Mouse (Mus musculus) hindbrain, postnatal 0 days (tissue): ENCODE measurements around the gene Slc15a5. TPM values are rescaled to one million over a fixed set of nuclear protein-coding genes. Genes with fewer than 3 reads are reported as not detected.

Experiments used
- ATAC-seq: fragments of 200-750 bp; cut with Nextera tagmentation; 2 replicates; pipeline ENCODE4 v1.8.0; 2017; ENCODE audit warnings: mild to moderate bottlenecking, moderate TSS enrichment, moderate library complexity
- DNase-seq: peaks from one replicate; pipeline ENCODE4 v3.0.0-alpha.2; 2015; ENCODE audit warnings: low spot score
- H3K27ac ChIP-seq: fragments of 300-500 bp; sonication (generic); 2 replicates; pipeline ENCODE4 v1.5.1; 2014; ENCODE audit warnings: mild to moderate bottlenecking
- H3K27me3 ChIP-seq: fragments of 300-500 bp; sonication (generic); 2 replicates; pipeline ENCODE4 v1.6.1; 2014; ENCODE audit warnings: low read length, mixed read lengths; ENCODE audit not compliant: insufficient read depth
- H3K36me3 ChIP-seq: fragments of 300-500 bp; sonication (generic); 2 replicates; pipeline ENCODE4 v1.6.1; 2014; ENCODE audit warnings: low read length, mixed read lengths; ENCODE audit not compliant: insufficient read depth
- H3K4me1 ChIP-seq: fragments of 300-500 bp; sonication (generic); 2 replicates; pipeline ENCODE4 v1.6.1; 2014; ENCODE audit warnings: antibody characterized with exemption, low read length, mixed read lengths; ENCODE audit not compliant: insufficient read depth
- H3K4me2 ChIP-seq: fragments of 300-500 bp; sonication (generic); 2 replicates; pipeline ENCODE4 v1.6.1; 2014; ENCODE audit warnings: low read depth, mild to moderate bottlenecking, low read length, moderate library complexity, mixed read lengths
- H3K4me3 ChIP-seq: fragments of 300-500 bp; sonication (generic); 2 replicates; pipeline ENCODE4 v1.5.1; 2014; ENCODE audit warnings: low read length
- H3K9ac ChIP-seq: fragments of 300-500 bp; sonication (generic); replicated peaks from 2 replicates; pipeline ENCODE4 v1.6.1; 2014; ENCODE audit warnings: mild to moderate bottlenecking, low read length, moderate library complexity, mixed read lengths
- H3K9me3 ChIP-seq: fragments of 300-500 bp; sonication (generic); 2 replicates; pipeline ENCODE4 v1.6.1; 2016; ENCODE audit warnings: low read length, mixed read lengths
- CTCF ChIP-seq: IDR thresholded peaks from 2 replicates; pipeline ENCODE4 v1.5.1; 2016; ENCODE audit warnings: antibody characterized with exemption, control low read depth, low read depth
- WGBS: fragments of 180-500 bp; shearing (Covaris S2); extraction: QIAGEN DNeasy Blood & Tissue Kit; methylation state at CpG from one replicate; pipeline ENCODE4 v1.1.7; 2014; 5-methylcytosine and 5-hydroxymethylcytosine counted together
- polyA plus RNA-seq: library from polyadenylated mRNA; unstranded; fragments of >200 nt; fragmentation: Nextera tagmentation; extraction: Ambion mirVana; gene quantifications from 2 replicates; pipeline ENCODE4 v1.2.1, GENCODE M21; 2015
- total RNA-seq: library from RNA; depleted of rRNA; stranded (reverse); fragments of >200 nt; gene quantifications from 2 replicates; pipeline ENCODE4 v1.2.3, GENCODE M21; 2014

Slc15a5 gene
- total and polyA plus RNA-seq, 2 experiments from 2014 or later = 0.15 TPM; not detected in 1

DNA sequence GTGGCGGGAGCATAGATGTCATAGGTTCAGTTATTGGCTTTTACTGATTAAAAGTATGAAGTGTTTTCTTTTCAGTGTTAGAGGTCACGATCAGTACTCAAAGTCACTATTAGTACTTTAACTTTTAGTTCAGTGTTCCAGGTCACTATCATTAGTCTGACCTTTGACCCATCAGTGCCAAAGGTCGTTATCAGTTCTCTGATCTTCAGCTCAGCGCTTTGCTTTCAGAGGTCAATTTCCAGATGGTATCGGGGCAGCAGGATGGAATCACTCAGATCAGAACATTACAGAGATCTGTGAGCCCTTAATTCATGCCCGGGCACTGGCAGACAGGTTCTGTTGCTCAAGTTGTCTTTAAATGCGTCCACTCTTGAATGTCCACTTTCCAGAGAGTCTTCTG lies 116.0 kb downstream of the Slc15a5 start:
- no peaks in the 10 kb centered on the region for H3K4me1 ChIP-seq
- no peaks in the 10 kb centered on the region for H3K36me3 ChIP-seq
- H3K9ac ChIP-seq = no peak overlapping the region
- H3K4me3 ChIP-seq = no peak overlapping the region
- H3K4me2 ChIP-seq = no peak overlapping the region
- WGBS = 86% methylated on average over 7 of the region's 7 CpGs
- TF ChIP-seq CTCF = no peak
- H3K27me3 ChIP-seq = no peaks in the 10 kb centered on the region
- no peaks in the 10 kb centered on the region for H3K9me3 ChIP-seq
- no peak overlapping the region for H3K27ac ChIP-seq
- ATAC-seq = no peak
- no peak for DNase-seq

DNA sequence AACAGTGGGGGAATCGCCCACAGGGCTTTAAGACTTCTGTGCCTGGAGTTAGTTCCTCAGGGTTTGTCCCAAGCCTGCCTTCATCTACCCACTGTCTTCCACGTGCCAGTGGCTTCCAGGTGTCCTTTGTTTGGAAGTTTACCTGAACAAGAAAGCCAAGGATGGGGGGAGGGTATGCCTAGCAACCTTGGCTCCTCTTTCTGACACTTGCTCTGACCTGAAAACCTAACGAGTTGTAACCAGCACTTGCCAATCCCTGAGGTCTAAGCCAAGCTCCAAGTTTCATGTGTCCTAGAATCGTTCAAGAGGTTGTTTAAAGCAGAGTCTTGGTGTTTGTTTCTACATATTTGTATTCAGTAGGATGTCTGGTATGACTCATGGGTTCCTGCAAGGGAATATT lies 116.9 kb downstream of the Slc15a5 start:
- 76% methylated on average over 4 of the region's 4 CpGs for WGBS
- H3K4me2 ChIP-seq = no peak overlapping the region
- DNase-seq (no peak), ATAC-seq (no peak)
- H3K9ac ChIP-seq = no peak overlapping the region
- no peak overlapping the region for H3K4me3 ChIP-seq
- no peak overlapping the region for H3K27ac ChIP-seq
- no peaks in the 10 kb centered on the region for H3K9me3 ChIP-seq
- H3K36me3 ChIP-seq = no peaks in the 10 kb centered on the region
- H3K4me1 ChIP-seq = no peaks in the 10 kb centered on the region
- no peak for TF ChIP-seq CTCF
- no peaks in the 10 kb centered on the region for H3K27me3 ChIP-seq

DNA sequence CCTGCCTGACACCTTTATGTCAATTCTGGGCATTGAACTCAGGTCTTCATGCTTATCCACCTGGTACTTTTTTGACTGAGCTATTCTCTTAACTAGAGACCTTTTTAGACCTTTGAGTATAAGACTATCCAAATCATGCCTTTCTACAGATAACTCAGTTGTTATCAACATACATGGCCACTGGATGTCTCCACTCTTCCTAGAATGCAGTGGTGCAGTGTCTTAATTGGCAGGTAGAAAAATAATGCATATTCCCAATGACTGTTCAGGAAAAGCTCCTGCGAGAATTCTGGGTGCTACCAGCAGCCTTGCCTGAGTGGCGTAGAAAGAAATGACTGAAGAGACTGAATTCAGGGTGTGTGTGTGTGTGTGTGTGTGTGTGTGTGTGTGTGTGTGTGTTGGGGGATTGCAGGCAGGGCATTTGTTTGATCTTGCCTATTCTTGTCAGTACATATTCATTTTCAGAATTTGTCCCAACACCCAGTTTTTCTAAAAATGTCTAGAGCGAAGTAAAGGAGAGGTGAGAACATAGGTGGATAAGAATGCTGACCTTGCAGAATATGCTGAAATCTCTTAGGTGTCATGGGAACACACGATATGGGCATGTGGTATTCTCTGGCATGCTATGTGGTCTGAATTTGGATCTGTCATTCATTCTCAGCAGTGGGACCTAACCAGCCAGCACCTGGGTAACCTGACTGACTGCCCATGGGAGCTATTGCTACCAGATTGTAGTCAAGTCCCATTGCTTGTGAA lies 119.5 kb downstream of the Slc15a5 start:
- 79% methylated on average over 4 of the region's 4 CpGs for WGBS
- ATAC-seq = no peak
- no peaks in the 10 kb centered on the region for H3K27me3 ChIP-seq
- H3K4me3 ChIP-seq = no peak overlapping the region
- no peaks in the 10 kb centered on the region for H3K9me3 ChIP-seq
- peak; percentile 49 for TF ChIP-seq CTCF
- no peaks in the 10 kb centered on the region for H3K36me3 ChIP-seq
- H3K27ac ChIP-seq = no peak overlapping the region
- H3K4me1 ChIP-seq = no peaks in the 10 kb centered on the region
- DNase-seq = peak; percentile 39
- no peak overlapping the region for H3K4me2 ChIP-seq
- H3K9ac ChIP-seq = no peak overlapping the region

DNA sequence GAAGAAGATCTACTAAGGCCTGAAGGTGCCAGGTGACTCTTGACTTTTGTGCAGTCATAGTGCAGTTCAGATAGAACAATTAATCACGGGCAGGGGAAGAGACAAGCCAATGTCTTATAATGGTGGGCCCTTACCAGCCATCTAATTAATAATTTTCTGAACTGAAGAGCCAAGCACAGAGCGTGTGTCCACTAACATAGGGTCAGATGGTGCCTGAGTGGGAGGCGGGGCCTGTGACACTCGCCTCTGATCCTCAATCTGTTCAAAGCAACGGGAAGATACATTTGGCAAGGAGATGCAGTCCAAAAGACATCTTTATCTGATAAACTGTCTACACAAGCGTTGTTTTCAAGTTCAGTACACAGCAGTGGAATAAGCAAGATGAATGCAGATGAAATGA lies 122.1 kb downstream of the Slc15a5 start:
- Histone ChIP-seq H3K27me3 (no peaks in the 10 kb centered on the region), H3K36me3 (no peaks in the 10 kb centered on the region), H3K4me3 (no peak overlapping the region), H3K27ac (no peak overlapping the region), H3K9me3 (no peaks in the 10 kb centered on the region), H3K4me1 (no peaks in the 10 kb centered on the region), H3K9ac (no peak overlapping the region), H3K4me2 (no peak overlapping the region)
- no peak for TF ChIP-seq CTCF
- no peak for DNase-seq
- 0 out of 2 replicates have a peak, but pooled peaks have one; percentile 46 for ATAC-seq
- WGBS = 74% methylated on average over 6 of the region's 6 CpGs

DNA sequence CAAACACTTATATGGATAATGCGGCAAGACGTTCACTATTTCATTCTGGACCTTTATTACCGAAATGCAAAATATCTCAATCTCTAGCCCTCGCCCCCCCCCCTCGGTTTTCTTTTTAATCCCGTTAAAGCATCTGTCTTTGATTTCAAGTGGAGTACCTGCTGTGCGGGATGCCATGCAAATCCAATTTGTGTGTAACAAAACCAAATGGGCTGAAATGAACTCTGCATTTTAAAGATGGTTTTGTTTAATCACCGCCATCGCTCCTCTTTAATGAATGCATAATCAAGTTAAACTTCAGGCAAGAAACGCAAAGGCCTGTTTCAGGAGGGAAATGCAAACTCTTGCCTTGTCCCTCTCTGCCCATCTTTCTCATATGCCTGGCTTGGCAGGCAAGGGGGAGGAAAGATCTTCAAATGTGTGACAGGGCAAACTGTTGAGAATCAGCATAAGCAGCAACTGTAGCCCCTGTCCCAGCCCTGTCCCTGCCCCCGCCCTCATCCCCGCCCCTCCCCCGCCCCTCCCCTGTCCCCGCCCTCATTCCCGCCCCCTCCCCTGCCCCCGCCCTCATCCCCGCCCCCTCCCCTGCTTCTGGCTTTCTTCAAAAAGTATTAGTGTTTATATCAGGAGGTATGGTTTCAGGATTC lies 122.8 kb downstream of the Slc15a5 start:
- peak overlapping the region; percentile 29; the same call in 1 of the 2 replicates for H3K4me2 ChIP-seq
- H3K4me3 ChIP-seq = no peak overlapping the region
- 20% methylated on average over 13 of the region's 17 CpGs for WGBS
- no peak overlapping the region for H3K27ac ChIP-seq
- H3K4me1 ChIP-seq = no peaks in the 10 kb centered on the region
- peak; percentile 69 for ATAC-seq
- TF ChIP-seq CTCF = no peak
- H3K9ac ChIP-seq = no peak overlapping the region
- no peaks in the 10 kb centered on the region for H3K27me3 ChIP-seq
- H3K9me3 ChIP-seq = no peaks in the 10 kb centered on the region
- DNase-seq = peak; percentile 57
- H3K36me3 ChIP-seq = no peaks in the 10 kb centered on the region

DNA sequence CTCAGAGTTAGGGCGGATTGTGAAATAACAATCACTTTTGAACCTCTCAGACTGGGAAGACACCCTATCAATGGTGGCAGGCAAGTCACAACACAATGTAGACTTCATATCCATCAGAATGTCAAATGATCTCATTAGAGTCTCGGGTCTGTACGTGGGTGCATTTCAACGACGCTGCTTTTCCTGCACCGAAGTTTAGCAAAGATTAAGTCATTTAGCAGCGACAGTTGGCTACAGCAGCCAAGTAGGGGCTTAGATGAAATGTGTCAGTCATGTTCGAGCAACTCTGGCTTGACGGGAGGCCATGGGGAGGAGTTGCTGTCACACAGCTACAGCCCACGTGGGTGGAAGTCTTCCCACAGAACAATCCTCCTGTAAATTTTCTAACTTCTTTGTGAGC lies 133.2 kb downstream of the Slc15a5 start:
- WGBS = 55% methylated on average over 10 of the region's 10 CpGs
- ATAC-seq = no peak
- no peak overlapping the region for H3K4me3 ChIP-seq
- H3K27ac ChIP-seq = no peak overlapping the region
- H3K27me3 ChIP-seq = no peaks in the 10 kb centered on the region
- H3K9ac ChIP-seq = no peak overlapping the region
- H3K9me3 ChIP-seq = no peaks in the 10 kb centered on the region
- no peaks in the 10 kb centered on the region for H3K36me3 ChIP-seq
- DNase-seq = no peak
- no peak overlapping the region for H3K4me2 ChIP-seq
- no peak for TF ChIP-seq CTCF
- no peaks in the 10 kb centered on the region for H3K4me1 ChIP-seq
